Mouse (Mus musculus) embryo, embryonic 10 days (tissue): ENCODE measurements around the gene Srpk2.
"Not testable (repeated sequence)": the region's sequence is repeated elsewhere in the genome, so short reads cannot be mapped to it uniquely, and the experiment has no call there.

Experiments
- DNase-seq: peaks from one replicate; pipeline ENCODE4 v3.0.0-alpha.2; 2015; ENCODE audit warnings: low spot score

The Srpk2 gene

DNA sequence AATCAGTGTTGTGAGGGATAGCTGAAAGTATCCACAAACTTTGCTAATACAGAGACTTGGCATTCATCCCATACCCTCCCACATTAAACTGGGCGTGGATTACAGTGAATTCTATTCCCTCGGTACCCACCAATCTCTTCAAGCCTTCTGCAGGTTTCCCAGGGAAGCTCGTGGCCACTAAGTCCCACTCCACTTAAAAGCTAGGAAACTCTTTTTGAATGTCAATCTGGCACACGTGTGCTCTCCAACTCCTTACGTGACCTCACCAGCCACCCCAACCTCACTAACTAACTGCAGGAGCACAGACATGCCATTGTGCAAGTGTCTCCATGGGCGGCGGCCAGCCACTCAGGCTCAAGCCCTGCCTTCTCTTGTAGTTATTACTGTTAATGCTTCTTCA lies 12.3 kb downstream of the Srpk2 start:
- peak; percentile 31 for DNase-seq

DNA sequence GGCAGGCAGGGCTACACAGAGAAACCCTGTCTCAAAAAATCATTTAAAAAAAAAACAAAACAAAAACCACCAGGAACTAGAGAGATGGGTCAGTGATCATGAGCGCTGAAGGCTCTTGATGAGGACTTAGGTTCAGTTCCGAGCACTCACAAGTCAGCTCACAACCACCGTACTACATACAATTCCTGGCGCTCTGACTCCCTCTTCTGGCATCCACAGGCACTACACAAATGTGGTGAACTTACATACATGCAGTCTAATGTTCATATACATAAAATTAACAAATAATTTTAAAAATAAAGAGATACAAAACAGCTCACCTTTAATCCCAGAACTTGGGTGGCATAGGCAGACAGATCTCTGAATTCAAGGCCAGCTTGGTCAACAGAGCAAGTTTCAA lies 13.5 kb downstream of the Srpk2 start:
- no peak for DNase-seq

DNA sequence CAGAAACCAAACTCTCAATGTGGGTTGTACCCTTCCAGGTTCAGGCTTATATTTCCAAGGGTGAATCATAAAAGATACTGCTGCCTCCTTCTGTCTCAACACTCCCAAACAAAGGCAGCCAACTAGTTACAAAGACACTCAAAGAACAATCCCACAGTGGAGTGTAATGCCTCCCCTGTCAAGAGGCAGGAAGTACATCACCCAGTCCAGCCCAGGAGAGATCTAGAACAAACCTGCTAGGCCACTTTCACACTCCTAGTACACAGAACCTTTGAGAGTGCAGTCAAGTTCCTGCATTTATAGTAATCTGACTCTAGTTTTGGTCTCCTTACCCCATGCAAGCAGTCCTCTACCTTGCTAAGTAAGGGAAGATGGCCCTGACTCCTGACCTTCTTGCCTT lies 18.5 kb downstream of the Srpk2 start:
- DNase-seq, result no peak

DNA sequence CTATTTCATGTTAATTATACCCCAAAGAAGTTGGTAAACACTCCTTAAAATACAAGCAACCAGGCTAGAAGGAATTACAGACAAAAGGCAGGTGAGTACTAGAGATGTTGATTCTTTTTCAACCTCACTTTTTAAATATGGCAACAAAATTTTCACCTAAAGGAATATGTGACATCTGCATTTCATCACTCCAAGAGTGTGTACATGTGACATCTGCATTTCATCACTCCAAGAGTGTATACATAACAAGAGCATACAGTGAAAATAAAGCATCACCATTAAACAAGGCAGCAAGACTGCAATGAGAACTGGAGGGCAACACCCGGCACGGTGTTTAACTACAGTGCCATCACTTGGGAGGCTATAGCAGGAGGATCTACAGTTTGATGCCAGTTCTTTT lies 23.2 kb downstream of the Srpk2 start:
- no peak for DNase-seq

DNA sequence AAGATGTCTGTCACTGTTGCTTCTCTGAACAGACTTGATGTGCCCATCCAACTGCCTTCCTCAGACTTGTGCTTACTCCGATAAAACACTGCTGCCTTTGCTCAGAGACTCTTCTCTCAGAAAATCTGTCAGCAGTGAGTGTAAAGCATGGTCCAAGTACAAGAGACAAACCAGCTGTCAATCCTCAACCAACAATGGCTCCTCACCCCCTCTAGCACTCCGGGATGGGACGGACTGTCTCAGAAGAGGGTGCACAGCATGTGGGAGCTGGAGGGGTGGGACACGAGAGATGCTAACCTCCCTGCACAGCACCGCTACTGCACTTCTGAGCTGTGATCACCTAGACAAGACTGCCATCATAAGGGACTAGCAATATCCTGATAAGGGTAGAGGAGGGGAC lies 26.4 kb downstream of the Srpk2 start:
- DNase-seq, result no peak

DNA sequence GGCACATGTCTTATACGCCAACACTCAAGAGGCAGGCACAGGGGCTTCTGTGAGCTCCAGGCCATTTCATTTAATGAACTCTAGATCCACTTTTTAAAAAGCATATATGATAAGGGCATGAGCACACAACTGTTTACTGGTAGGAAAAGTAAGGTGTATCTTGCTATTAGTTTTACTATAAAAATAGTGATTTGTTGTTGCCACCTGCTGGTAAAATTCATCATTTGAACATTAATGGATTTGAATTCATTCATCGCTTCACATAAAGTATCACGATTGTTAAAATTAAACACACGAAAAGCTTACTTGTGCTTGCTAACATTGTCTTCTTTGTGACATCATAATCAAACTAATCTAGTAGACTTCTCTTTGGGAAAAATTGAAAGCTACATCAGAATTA lies 27.8 kb downstream of the Srpk2 start:
- no peak for DNase-seq

DNA sequence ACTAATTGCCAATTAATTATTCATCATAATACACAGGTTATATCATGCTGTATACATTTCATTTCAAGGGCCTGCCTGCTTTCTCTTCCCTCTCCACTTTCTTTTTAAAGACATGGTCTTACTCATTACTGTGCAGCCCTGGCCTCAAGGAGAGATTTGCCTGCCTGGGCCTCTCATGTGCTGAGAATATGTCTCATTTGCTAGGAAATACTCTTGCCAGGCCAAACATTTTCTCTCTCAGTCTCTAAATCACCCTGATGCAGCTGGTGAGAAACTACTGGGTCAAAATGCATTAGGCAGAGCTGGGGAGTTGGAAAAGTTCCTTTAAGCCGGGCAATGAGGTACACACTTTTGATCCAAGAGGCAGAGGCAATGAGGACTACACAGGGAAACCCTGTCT lies 29.4 kb downstream of the Srpk2 start:
- no peak for DNase-seq

DNA sequence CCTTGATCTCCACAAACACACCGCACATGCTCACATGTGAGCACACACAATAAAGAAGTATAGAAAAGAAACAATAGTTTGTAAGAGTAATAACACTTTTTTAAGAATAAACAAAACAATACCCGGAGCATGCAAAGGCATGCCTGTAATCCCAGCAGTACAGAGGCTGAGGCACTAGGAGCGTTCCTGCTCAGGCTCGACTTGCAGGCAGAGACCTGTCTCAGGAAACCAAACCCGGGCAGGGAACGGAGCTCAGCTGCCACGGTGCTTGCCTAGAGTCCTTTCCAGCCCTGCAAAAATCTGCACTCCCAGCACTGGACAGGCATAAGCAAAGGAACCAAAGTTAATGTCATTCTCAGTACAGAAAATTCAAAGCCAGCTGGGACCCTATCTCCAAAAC lies 32.1 kb downstream of the Srpk2 start:
- DNase-seq, result no peak

DNA sequence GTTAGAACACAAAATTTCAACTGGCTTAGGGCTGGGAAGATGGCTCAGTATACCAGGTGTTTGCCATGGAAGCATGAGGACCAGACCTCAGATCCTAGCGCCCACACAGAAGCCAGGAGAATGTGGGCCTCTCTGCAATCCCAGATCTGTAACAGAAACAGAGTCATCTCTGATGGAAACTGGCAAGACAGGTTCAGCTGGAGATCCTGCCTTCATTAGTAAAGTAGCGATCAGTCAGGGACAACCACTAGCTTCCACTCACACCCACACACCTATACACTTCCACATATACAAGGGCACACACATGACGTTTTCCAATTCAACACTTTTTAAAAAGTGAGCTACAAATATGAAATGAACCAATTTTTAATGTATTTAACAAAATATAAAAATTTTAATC lies 32.6 kb downstream of the Srpk2 start:
- no peak for DNase-seq

DNA sequence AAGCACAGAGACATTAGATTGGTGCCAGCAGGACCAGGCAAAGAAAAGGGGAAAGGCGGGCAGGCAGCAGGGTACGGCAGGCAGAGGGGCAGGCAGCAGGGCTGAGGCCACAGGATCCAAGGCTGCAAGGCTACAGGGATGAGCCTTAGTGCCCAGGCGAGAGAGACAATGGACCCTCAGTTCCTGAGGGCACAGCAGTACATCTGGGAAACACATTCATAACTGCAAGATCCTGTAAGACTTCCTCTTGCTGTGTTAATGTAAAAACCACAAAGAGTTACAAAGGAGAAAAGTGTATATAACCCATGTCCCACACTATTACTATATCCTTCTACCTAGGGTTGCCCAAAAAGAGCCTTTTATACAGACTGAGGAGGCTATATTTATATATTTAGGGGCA lies 33.9 kb downstream of the Srpk2 start:
- no peak for DNase-seq

DNA sequence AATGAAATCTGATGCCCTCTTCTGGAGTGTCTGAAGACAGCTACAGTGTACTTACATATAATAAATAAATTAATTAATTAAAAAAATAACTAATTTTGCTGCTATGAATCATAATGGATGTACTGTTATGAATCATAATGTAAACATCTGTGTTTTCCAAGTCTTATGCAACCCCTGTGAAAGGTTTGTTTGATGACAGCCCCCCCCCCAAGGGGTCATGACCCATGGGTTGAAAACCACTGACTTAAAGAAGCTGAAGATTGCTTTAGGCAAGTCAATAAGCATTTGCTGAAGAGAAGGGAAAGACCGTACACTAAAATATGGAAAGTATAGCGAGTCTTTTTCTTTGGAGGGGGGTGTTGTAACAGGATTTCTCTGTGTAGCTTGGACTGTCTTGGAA lies 35.2 kb downstream of the Srpk2 start:
- DNase-seq, result no peak

DNA sequence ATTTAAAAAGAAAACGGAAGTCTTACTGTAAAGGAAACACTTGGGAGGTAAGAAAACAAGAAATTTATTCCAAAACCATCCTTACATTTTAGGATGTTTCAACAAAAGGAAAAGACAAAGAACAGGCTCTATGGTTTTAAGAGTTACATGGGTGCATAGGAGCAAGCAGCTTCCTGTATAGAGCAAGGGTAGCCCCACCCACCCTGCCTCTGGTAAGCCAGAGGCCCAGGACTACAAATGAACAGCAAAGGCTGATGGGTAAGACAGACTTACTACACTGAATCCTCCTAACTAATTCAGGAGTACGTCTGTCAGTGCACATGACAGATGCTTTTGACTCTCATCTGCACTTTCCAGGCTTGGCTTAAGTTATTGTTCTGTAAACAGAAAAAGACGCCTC lies 38.7 kb downstream of the Srpk2 start:
- DNase-seq, result no peak

DNA sequence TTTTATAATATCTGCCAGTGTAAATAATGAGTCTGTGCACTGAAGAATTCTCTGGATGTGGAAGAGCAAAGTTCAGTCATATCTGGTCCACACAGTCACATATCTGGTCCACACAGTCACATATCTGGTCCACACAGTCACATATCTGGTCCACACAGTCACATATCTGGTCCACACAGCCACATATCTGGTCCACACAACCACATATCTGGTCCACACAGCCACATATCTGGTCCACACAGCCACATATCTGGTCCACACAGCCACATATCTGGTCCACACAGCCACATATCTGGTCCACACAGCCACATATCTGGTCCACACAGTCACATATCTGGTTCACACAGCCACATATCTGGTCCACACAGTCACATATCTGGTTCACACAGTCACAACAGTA lies 45.2 kb downstream of the Srpk2 start:
- DNase-seq, result not testable (repeated sequence)

DNA sequence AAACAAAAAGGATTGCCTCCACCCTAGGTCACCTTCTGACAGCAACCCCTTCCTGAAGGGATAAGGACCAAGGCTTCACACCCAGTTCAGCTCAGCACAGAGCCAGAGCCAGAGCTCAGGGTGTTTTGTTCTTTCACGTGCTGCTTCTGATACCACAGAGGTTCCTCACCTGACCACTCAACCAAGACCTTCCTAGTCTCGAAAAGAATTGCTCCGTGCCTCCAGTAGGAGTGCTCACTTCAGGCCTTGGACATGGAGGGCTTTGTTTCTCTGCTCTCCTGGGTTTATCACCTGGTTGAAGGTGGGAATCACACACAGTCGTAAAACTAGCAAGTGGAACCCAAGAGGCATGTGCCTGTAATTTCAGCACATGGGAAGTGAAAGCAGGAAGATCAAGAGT lies 46.4 kb downstream of the Srpk2 start:
- no peak for DNase-seq

DNA sequence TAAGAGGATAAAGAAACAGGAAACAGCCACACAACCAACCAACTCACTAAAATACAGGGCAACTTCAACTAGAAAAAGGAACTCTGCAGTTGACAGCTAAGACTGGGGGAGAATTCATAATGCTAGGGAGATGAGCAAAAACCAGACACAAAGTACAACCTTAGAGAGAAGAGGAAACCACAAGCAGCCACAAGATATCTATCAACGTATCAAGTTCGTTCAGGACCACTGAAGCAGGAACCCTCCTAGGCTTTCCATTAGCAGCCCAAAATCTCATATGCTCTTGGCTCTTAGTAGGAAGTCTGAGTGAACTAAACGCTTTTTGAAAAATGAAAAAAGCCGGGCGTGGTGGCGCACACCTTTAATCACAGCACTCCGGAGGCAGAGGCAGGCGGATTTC lies 47.1 kb downstream of the Srpk2 start:
- DNase-seq, result no peak

DNA sequence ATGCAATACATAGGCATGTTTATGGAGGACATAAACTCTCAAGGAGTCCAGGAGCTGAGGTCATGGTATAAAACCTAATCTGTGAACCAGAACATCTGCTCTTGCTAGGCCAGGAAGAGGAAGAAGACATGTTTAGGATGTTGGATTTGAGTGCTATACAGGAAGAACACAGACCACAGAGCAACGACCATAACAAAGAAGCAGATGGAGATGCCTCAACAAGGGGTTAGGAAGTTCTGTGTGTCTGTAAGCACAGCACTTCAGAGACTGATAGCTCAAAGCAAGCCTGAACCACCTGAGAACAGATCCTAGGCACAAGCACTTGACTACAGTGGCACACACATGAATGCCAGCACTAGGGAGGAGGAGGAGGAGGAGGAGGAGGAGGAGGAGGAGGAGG lies 52.9 kb downstream of the Srpk2 start:
- no peak for DNase-seq

DNA sequence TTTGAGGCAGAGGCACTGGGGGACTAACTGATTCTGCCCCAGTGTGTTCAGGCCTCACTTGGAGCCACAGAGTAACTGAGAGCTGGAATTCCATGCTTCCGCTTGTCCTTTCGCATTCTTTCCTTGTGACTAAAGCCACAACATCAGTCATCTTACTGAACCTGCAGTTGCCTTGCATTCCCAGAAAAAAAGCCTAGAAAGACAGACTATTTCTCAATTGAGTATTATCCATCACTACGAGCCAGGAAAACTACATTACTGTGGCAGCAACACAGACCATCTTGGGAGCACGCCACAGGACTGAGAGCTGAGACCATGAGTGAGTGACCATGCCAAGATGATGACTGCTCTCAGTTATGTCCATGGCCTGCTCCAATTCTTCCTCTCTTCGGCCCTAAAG lies 57.2 kb downstream of the Srpk2 start:
- no peak for DNase-seq

DNA sequence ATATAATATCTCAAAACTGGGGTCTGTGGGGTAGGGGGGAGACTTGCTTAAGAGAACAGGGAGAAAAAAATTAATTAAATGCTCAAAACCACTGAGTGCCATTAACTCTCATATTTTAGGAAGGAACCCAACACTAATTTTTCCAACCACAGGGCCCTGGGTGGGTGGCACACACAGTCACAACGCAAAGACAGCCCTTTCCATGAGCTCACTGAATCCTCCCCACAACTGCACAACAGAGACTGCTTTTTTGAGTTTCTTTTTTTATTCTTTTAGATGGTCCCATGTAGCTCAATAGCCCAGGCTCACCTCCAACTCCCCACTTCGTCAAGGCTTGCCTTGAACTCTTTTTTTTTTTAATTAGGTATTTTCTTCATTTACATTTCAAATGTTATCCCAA lies 58.2 kb downstream of the Srpk2 start:
- no peak for DNase-seq

DNA sequence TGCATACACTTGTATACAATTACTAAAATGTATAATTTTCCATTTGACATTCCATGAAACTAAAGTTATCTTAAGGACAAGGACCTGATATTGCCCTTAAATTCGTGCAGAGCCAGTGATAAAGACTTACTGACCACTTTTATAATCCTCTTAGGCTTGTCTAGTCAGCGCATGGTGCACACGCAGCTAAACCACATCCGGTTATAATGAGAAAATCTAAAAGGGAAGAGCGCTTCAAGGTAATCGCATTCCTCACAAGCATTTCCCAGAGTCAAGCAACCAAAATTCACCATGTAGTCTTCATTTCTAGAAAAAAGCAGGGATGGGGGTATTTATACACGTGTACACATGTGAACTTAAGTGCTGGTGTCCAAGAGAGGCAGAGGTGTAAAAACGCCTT lies 63.8 kb downstream of the Srpk2 start:
- DNase-seq, result no peak

DNA sequence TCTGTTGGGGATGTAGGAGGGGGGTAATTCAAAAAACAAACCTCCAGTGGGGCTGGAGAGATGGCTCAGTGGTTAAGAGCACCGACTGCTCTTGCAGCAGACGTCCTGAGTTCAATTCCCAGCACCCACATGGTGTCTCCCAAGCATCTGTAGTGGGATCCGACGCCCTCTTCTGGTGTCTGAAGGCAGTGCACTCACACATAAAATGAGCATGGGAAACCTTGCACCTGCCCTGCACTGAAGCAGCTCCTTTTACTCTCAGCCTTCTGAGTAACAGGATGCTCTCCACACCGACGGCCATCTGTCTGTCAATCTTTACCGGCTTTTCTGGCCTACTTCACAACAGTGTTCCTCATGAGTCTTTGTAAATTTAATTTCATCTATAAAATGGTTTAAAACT lies 65.8 kb downstream of the Srpk2 start:
- no peak for DNase-seq

DNA sequence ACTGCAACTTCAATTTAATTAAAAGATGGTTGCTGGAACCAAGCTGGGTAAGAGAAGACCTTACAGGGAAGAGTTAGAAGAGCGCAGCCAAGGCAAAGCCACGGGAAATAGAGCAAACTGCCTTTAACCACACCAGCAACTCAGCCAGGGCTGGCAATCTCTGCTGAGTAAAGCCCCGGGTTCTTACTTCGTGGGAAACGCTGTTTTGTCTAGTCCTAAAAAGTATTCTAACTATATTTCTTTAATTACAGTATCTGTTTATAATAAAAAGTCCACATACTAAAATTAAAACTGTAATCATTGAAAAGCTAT lies 67.4 kb downstream of the Srpk2 start:
- no peak for DNase-seq

DNA sequence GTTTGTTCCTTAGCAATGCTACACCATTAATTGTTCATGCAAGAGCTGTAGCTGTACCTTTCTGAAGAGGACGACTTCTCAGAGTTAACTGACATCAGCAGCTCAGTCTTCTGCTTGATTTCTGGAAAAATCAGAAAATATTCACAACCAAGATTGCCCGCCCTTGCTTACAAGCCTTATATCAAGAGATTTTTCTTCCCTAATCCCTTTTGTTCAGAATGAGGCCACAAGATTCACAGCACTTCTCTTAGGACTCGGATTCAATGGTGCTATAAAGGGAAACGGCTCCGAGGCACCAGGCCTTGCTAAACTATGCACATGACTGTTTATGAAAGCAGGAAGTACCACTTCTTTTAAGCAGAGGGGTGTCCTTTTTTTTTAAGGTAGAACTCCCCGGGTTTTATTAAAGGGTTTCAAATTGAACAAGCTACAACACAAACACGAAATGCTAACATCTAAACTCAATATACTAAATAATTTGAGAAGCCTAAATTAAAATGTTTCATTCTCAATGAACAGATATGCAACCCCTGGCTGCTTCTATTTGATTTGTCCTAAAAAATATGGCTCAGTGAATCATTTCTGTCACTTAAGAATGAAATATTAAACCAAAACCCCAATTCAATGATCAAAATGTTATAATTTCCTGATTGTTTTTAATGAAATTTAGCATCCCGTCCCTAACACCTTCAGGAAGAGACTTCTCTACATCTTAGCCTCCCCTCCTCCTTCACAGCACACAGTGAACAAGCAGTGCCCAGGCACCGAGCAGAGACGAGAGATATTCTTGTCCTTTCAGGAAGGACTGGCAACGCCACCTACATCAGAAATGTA lies 67.9 kb downstream of the Srpk2 start:
- peak; percentile 63 for DNase-seq

DNA sequence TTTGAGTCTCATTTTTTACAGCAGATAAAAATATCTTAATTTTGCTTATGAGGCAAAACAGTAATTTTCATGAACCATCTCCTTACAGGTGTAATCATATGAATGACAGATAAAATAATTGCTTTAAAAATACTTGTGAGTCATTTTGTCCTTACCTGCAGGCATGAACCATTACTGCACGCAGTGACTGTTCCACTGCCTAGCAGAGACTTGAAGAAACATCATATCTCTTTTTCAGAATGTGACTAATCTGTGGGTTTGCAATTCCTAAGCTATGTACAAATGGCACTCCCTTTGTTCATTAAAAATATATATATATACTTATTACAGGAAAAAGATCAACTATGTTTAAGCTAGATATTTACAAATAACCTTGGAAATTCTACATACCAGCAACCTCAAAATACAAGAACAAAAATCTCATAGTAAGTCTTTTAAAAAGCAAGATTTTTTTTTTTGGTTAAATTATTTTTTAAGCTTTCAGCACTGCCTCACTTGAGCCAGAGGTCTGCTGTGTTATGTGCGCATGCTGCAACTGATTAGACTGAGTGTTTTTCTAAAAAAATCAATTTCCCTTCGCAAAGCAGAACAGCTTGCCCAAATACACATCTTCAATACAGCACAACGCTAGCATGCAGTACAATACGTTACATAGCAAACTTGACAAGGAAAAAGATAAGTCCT lies 68.7 kb downstream of the Srpk2 start:
- no peak for DNase-seq

DNA sequence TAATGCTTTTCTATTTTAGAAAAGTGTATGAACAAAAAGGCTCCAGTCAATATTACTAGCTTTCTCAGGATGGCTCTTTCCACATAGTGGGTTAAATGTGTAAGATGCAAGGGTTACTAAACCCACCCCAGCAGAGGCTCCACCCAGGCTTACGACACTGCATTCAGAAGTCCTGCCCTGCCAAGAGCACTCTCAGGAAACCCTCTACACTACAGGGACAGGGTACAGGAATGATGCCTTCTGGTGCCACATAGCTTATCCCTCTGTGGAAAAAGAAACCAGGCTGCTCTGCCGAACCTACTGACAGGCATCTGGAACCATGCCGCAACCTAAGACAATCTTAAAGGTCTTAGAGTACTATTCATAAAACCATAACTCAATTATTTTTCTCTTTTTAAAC lies 71.6 kb downstream of the Srpk2 start:
- DNase-seq, result no peak
